28 mouse cellular contexts compared by ENCODE assay signal in the genomic region with DNA sequence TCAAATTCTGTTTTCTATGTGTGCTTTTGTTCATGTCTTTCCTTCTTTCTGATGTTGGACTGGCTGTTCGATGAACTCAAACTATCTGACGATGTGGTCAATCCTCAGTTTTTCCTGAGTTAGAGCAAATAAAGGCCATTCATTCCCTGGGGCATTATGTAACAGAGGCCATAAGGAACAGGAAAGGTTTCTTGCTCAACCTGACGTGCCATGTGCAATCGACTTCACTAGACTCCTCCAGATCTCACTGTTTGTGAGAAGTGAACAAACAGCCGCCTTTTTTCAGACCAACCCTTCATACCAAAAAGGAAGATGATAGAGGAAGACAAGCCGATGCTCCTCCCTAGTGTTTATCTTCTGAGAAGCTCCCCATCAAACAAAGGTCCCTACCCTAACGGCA. TPM values are rescaled to one million over a fixed set of nuclear protein-coding genes. Genes with fewer than 3 reads are reported as not detected.
DNase-seq lines count a peak whose midpoint lies in the region; ATAC-seq and TF ChIP-seq lines count a peak whose summit lies in the region.
"Had no signal": no experiment of that assay in that cellular context is flagged by ENCODE, and none has a peak within 500 bp of the region (broad histone marks: within the 10 kb centered on the region; RNA-seq: fewer than 3 reads in every experiment).

No protein-coding gene starts in this region.

- no peak for TF ChIP-seq CTCF in lung, adult 2 months (IDR thresholded peaks at IDR 0.05; ENCODE audit: insufficient read depth, low read length)

- H3K4me3 ChIP-seq in lung, adult 2 months (replicated peaks; ENCODE audit: extremely low read depth, low read depth, low read length), result no peak overlapping the region
- H3K4me3 ChIP-seq: forebrain, embryonic 13.5 days; heart, embryonic 10.5 days; heart, embryonic 15.5 days; hindbrain, embryonic 12.5 days; layer of hippocampus, adult 2 months; liver, embryonic 12.5 days; midbrain, embryonic 10.5 days; myocyte; neural tube, embryonic 12.5 days had no signal

- WGBS in lung, adult 2 months, result 70% methylated on average over 7 of the region's 7 CpGs

- TF ChIP-seq POLR2A in lung, adult 2 months (IDR thresholded peaks at IDR 0.05; ENCODE audit: borderline replicate concordance, extremely low read depth, low read depth, low read length), result no peak

- ATAC-seq in monocyte, adult 5-6 weeks (replicated peaks; ENCODE audit: insufficient number of reproducible peaks, low FRiP score, low TSS enrichment, poor library complexity, severe bottlenecking), result peak; percentile 61
- ATAC-seq: forebrain, embryonic 13.5 days; liver, embryonic 12.5 days; liver, postnatal 0 days; midbrain, embryonic 16.5 days had no signal

- H3K4me1 ChIP-seq in lung, adult 2 months (ENCODE audit: control insufficient read depth, insufficient read depth, low read length), result no peaks in the 10 kb centered on the region
- H3K4me1 ChIP-seq: forebrain, embryonic 13.5 days; heart, embryonic 10.5 days; heart, embryonic 15.5 days; hindbrain, embryonic 12.5 days; liver, embryonic 12.5 days; midbrain, embryonic 10.5 days; neural tube, embryonic 12.5 days had no signal

- DNase-seq in adrenal gland, postnatal 10 days, result peak; percentile 29
- DNase-seq in adrenal gland, postnatal 4 days (ENCODE audit: low spot score in 2 of 2), result no peak
- DNase-seq in lung, postnatal 36 days, result peak; percentile 29
- no peak for DNase-seq in lung, adult 2 months
- no peak for DNase-seq in cerebellum, postnatal 10 days
- DNase-seq in kidney, postnatal 25 days, result no peak
- DNase-seq: adrenal gland, postnatal 14 days; cerebellum, adult 2 months; cerebellum, postnatal 25 days; gastrocnemius, postnatal 10 days; heart, postnatal 36 days; kidney, adult 11 months; kidney, postnatal 14 days; left cerebral cortex, postnatal 4 days; liver, postnatal 0 days; lung, postnatal 14 days; right cerebral cortex, postnatal 4 days had no signal

RNA-seq across cellular contexts. Expression of a gene that starts 48.4 kb away (rescaled TPM):
- total RNA-seq in adrenal gland, postnatal 10 days (2021), result 1 to 10 TPM; 8.0 to 8.9 TPM
- total RNA-seq in adrenal gland, postnatal 4 days (2021), result 1 to 10 TPM; 6.8 to 7.4 TPM
- 13.4 and 15.3 TPM in 2 replicates for polyA plus RNA-seq in lung, adult 2 months (2012; rRNA removed)
- total RNA-seq in monocyte, adult 5-6 weeks (2017), result 280 to 361 TPM (median 306 TPM) in 3 replicates

Comparison
In these comparisons a context has a peak if more than half of its experiments do, and no peak if none do; other contexts are left out.
1. DNase-seq: peak in adrenal gland, postnatal 10 days (single experiment) and lung, postnatal 36 days (single experiment); none in adrenal gland, postnatal 4 days (0 of 2), lung, adult 2 months (single experiment), cerebellum, postnatal 10 days (0 of 2) and kidney, postnatal 25 days (0 of 2).
2. RNA of a gene that starts 48.4 kb away (total RNA-seq): 280 to 361 TPM in monocyte, adult 5-6 weeks; 8.0 to 8.9 TPM in adrenal gland, postnatal 10 days and 6.8 to 7.4 TPM in adrenal gland, postnatal 4 days; every median in the first group is over 10 times any median in the second.